Mouse (Mus musculus) testis, adult 2 months (tissue): Measurements from ENCODE around the gene Gm10775.

Experiments
- CTCF ChIP-seq: fragments of 200-500 bp; IDR thresholded peaks from 2 replicates; pipeline ENCODE4 v1.5.1; 2012; ENCODE audit warnings: low read depth, mild to moderate bottlenecking, inconsistent platforms, low read length, moderate library complexity; ENCODE audit not compliant: control insufficient read depth, insufficient read depth, insufficient replicate concordance
- POLR2A ChIP-seq: fragments of 200-500 bp; IDR thresholded peaks from 2 replicates; pipeline ENCODE4 v1.6.1; 2012; ENCODE audit warnings: low read depth, mild to moderate bottlenecking, inconsistent platforms, low read length, moderate library complexity; ENCODE audit not compliant: control insufficient read depth

- TF ChIP-seq CTCF (no peak), POLR2A (peak; percentile 78)
These were observed 19.3 kb downstream of the Gm10775 start, which contains the start of gene Zfp369 for GRCm38 (mm10) chr13:65278383-65279341.
